Mouse (Mus musculus) heart, embryonic 11.5 days (tissue): ENCODE measurements around the gene Cers3. TPM values are rescaled to one million over a fixed set of nuclear protein-coding genes. Genes with fewer than 3 reads are reported as not detected.

Experiments used
- ATAC-seq: fragments of 200-750 bp; cut with Nextera tagmentation; replicated peaks from 2 replicates; pipeline ENCODE4 v1.8.0; 2017; ENCODE audit warnings: moderate library complexity; ENCODE audit not compliant: insufficient number of reproducible peaks, low FRiP score, low TSS enrichment
- H3K27ac ChIP-seq: fragments of 300-500 bp; sonication (generic); 2 replicates; pipeline ENCODE4 v1.5.1; 2014; ENCODE audit warnings: mild to moderate bottlenecking, low read depth, low read length
- H3K27me3 ChIP-seq: fragments of 300-500 bp; sonication (generic); 2 replicates; pipeline ENCODE4 v1.6.1; 2014; ENCODE audit warnings: mild to moderate bottlenecking, low read length, mixed read lengths; ENCODE audit not compliant: control insufficient read depth, insufficient read depth
- H3K36me3 ChIP-seq: fragments of 300-500 bp; sonication (generic); 2 replicates; pipeline ENCODE4 v1.6.1; 2014; ENCODE audit warnings: mild to moderate bottlenecking, low read length, moderate library complexity, mixed read lengths; ENCODE audit not compliant: control insufficient read depth, insufficient read depth
- H3K4me1 ChIP-seq: fragments of 300-500 bp; sonication (generic); 2 replicates; pipeline ENCODE4 v1.6.1; 2014; ENCODE audit warnings: low read length; ENCODE audit not compliant: control insufficient read depth, insufficient read depth
- H3K4me2 ChIP-seq: fragments of 300-500 bp; sonication (generic); 2 replicates; pipeline ENCODE4 v1.6.1; 2014; ENCODE audit warnings: mild to moderate bottlenecking, moderate library complexity
- H3K4me3 ChIP-seq: fragments of 300-500 bp; sonication (generic); 2 replicates; pipeline ENCODE4 v1.5.1; 2014; ENCODE audit warnings: low read depth, low read length
- H3K9ac ChIP-seq: fragments of 300-500 bp; sonication (generic); 2 replicates; pipeline ENCODE4 v1.6.1; 2014; ENCODE audit warnings: mild to moderate bottlenecking, low read depth, low read length, moderate library complexity
- H3K9me3 ChIP-seq: fragments of 300-500 bp; sonication (generic); replicated peaks from 2 replicates; pipeline ENCODE4 v1.6.1; 2016; ENCODE audit warnings: low read length; ENCODE audit not compliant: control insufficient read depth
- WGBS: fragments of 180-500 bp; shearing (Covaris S2); extraction: QIAGEN DNeasy Blood & Tissue Kit; methylation state at CpG from one replicate; pipeline ENCODE4 v1.1.7; 2014; ENCODE audit not compliant: insufficient replicate concordance; 5-methylcytosine and 5-hydroxymethylcytosine counted together
- polyA plus RNA-seq: library from polyadenylated mRNA; unstranded; fragments of >200 nt; fragmentation: Nextera tagmentation; extraction: Ambion mirVana; gene quantifications from 2 replicates; pipeline ENCODE4 v1.2.1, GENCODE M21; 2014

Gene Cers3
- polyA plus RNA-seq = 0.08 and 0.19 TPM in 2 replicates

- 64% methylated on average over 9 of the region's 9 CpGs for WGBS
- Histone ChIP-seq H3K4me2 (no peak within 1 kb of the TSS), H3K36me3 (no peaks in the 10 kb centered on the region)
These were observed at the start of gene Cers3 for GRCm38 (mm10) chr7:66743377-66743781. Cers3 (plus strand) TSS chr7:66743504.

GRCm38 (mm10) chr7:66694467-66694866 lies 48.8 kb upstream of the Cers3 start:
- no peaks in the 10 kb centered on the region for H3K9me3 ChIP-seq
- H3K4me1 ChIP-seq = 0 out of 2 replicates have a peak, but pooled peaks cover 10% of the 10 kb centered on the region
- H3K27ac ChIP-seq = no peak overlapping the region
- 38% methylated on average over 7 of the region's 7 CpGs for WGBS
- ATAC-seq = no peak
- no peak overlapping the region for H3K4me2 ChIP-seq
- H3K4me3 ChIP-seq = no peak overlapping the region
- H3K36me3 ChIP-seq = no peaks in the 10 kb centered on the region; the same call in 1 of the 2 replicates
- H3K27me3 ChIP-seq = no peaks in the 10 kb centered on the region
- H3K9ac ChIP-seq = 0 out of 2 replicates have a peak overlapping the region, but pooled peaks have one; percentile 28

More at GRCm38 (mm10) chr7:66743377-66743781, at the start of gene Cers3:
- no peak within 1 kb of the TSS for H3K4me3 ChIP-seq
- H3K27ac ChIP-seq = no peak within 1 kb of the TSS
- peaks cover 11% of the 10 kb centered on the region for H3K4me1 ChIP-seq
- H3K27me3 ChIP-seq = no peaks in the 10 kb centered on the region
- H3K9ac ChIP-seq = no peak within 1 kb of the TSS
- no peak for ATAC-seq
- no peaks in the 10 kb centered on the region for H3K9me3 ChIP-seq

DNA sequence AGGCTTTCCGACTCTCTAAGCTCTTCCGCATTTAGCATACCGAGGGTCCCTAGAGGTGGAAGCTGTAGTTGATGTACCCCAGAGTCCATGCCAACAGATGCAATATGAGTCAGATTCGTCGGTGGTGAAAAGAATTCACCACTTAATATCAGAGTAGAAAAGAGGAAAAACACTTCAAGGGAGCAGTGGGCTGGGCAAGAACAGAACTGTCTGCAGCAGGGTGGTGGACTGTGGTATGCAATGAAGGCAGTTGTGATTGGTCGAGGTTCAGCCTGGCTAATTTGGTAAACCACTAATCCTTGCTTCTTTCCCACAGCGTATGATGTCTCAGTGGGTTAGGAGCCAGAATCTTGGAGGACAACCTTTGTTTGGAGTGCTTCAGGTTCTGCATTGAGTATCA lies 40.6 kb upstream of the Cers3 start:
- no peak overlapping the region for H3K27ac ChIP-seq
- ATAC-seq = no peak
- WGBS = 83% methylated on average over 7 of the region's 7 CpGs
- no peaks in the 10 kb centered on the region for H3K4me1 ChIP-seq
- H3K4me3 ChIP-seq = no peak overlapping the region
- H3K27me3 ChIP-seq = no peaks in the 10 kb centered on the region
- no peak overlapping the region for H3K4me2 ChIP-seq
- H3K9me3 ChIP-seq = no peaks in the 10 kb centered on the region
- H3K36me3 ChIP-seq = no peaks in the 10 kb centered on the region
- no peak overlapping the region for H3K9ac ChIP-seq

DNA sequence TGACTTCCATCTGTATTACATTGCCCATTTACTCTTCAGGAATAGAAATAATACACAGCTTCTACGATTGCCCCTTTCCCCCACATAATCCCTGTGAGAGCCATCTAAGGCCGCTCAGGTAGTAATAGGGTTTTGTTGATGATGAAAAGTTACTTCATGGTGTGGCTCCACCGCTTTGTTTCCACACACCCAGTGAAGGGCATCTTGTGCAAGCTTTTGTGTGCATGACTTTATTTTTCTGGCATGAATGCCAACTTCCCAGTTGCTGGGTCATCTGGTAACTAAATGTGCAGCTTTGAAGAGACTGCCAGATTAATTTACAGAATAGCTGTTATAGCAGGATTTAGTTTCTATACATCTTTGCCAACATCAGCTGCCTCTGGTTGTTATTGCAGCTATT lies 38.7 kb upstream of the Cers3 start:
- no peaks in the 10 kb centered on the region for H3K27me3 ChIP-seq
- no peak overlapping the region for H3K4me2 ChIP-seq
- H3K27ac ChIP-seq = no peak overlapping the region
- WGBS = 94% methylated on average over 3 of the region's 3 CpGs
- no peak overlapping the region for H3K4me3 ChIP-seq
- H3K9me3 ChIP-seq = no peaks in the 10 kb centered on the region
- H3K4me1 ChIP-seq = no peaks in the 10 kb centered on the region
- no peak for ATAC-seq
- H3K9ac ChIP-seq = no peak overlapping the region
- H3K36me3 ChIP-seq = peaks cover 2% of the 10 kb centered on the region; the same call in 1 of the 2 replicates

GRCm38 (mm10) chr7:66711166-66711565 lies 32.1 kb upstream of the Cers3 start:
- H3K4me2 ChIP-seq = no peak overlapping the region
- H3K4me1 ChIP-seq = no peaks in the 10 kb centered on the region
- no peaks in the 10 kb centered on the region for H3K9me3 ChIP-seq
- 71% methylated on average over 2 of the region's 2 CpGs for WGBS
- no peaks in the 10 kb centered on the region for H3K27me3 ChIP-seq
- H3K27ac ChIP-seq = no peak overlapping the region
- ATAC-seq = no peak
- no peak overlapping the region for H3K9ac ChIP-seq
- H3K36me3 ChIP-seq = peaks cover 7% of the 10 kb centered on the region
- no peak overlapping the region for H3K4me3 ChIP-seq

GRCm38 (mm10) chr7:66724514-66724913 lies 18.8 kb upstream of the Cers3 start:
- no peak for ATAC-seq
- H3K9me3 ChIP-seq = no peaks in the 10 kb centered on the region
- no peak overlapping the region for H3K4me2 ChIP-seq
- no peak overlapping the region for H3K27ac ChIP-seq
- no peaks in the 10 kb centered on the region for H3K27me3 ChIP-seq
- no peak overlapping the region for H3K4me3 ChIP-seq
- no peaks in the 10 kb centered on the region for H3K4me1 ChIP-seq
- H3K9ac ChIP-seq = no peak overlapping the region
- no peaks in the 10 kb centered on the region for H3K36me3 ChIP-seq
- 84% methylated on average over 4 of the region's 4 CpGs for WGBS

- ATAC-seq = no peak
- 72% methylated on average over 6 of the region's 6 CpGs for WGBS
- H3K4me1 ChIP-seq = no peaks in the 10 kb centered on the region
These were observed 18.4 kb upstream of the Cers3 start for GRCm38 (mm10) chr7:66724954-66725353.

GRCm38 (mm10) chr7:66728072-66728471 lies 15.2 kb upstream of the Cers3 start:
- Histone ChIP-seq H3K9ac (no peak overlapping the region), H3K4me1 (no peaks in the 10 kb centered on the region), H3K4me2 (no peak overlapping the region), H3K27me3 (no peaks in the 10 kb centered on the region), H3K36me3 (no peaks in the 10 kb centered on the region), H3K4me3 (no peak overlapping the region), H3K9me3 (no peaks in the 10 kb centered on the region), H3K27ac (no peak overlapping the region)
- WGBS = 89% methylated on average over 6 of the region's 6 CpGs
- no peak for ATAC-seq

More at GRCm38 (mm10) chr7:66724954-66725353, 18.4 kb upstream of the Cers3 start:
- Histone ChIP-seq H3K9ac (no peak overlapping the region), H3K4me2 (no peak overlapping the region), H3K27ac (no peak overlapping the region), H3K4me3 (no peak overlapping the region), H3K9me3 (no peaks in the 10 kb centered on the region), H3K36me3 (no peaks in the 10 kb centered on the region), H3K27me3 (no peaks in the 10 kb centered on the region)

GRCm38 (mm10) chr7:66729232-66729631 lies 14.1 kb upstream of the Cers3 start:
- no peak for ATAC-seq
- no peak overlapping the region for H3K4me3 ChIP-seq

More at GRCm38 (mm10) chr7:66729232-66729631, 14.1 kb upstream of the Cers3 start:
- H3K27me3 ChIP-seq = no peaks in the 10 kb centered on the region
- H3K9me3 ChIP-seq = no peaks in the 10 kb centered on the region
- H3K9ac ChIP-seq = no peak overlapping the region
- H3K4me1 ChIP-seq = no peaks in the 10 kb centered on the region
- no peaks in the 10 kb centered on the region for H3K36me3 ChIP-seq
- H3K4me2 ChIP-seq = no peak overlapping the region
- H3K27ac ChIP-seq = no peak overlapping the region
- WGBS = 86% methylated on average over 2 of the region's 2 CpGs
